ENCODE assay signal across 8 mouse cellular contexts in genomic region chr1:193376478-193377134, GRCm38 (mm10). TPM values are rescaled to one million over a fixed set of nuclear protein-coding genes. Genes with fewer than 3 reads are reported as not detected.
A peak's percentile ranks its signal among the peaks of the same experiment; 100 is the strongest.
DNase-seq lines count a peak whose midpoint lies in the region; ATAC-seq lines count a peak whose summit lies in the region.

No protein-coding gene starts in this region.

- peak; percentile 38 to 61 for DNase-seq in heart, adult 18-20 months
- DNase-seq in heart, postnatal 25 days (ENCODE audit: low spot score), result no peak
- peak; percentile 19 for DNase-seq in MN1 (ENCODE audit: low spot score)
- DNase-seq in cerebellum, postnatal 36 days, result peak; percentile 54 to 68
- DNase-seq in heart, embryonic 10.5 days (ENCODE audit: low spot score), result peak; percentile 85
- DNase-seq in kidney, postnatal 10 days, result peak; percentile 68
- peak; percentile 94 for DNase-seq in midbrain, embryonic 11.5 days (ENCODE audit: low spot score, missing footprints)

- H3K4me1 ChIP-seq in heart, embryonic 10.5 days, result peaks cover 12% of the 10 kb centered on the region
- no peaks in the 10 kb centered on the region for H3K4me1 ChIP-seq in midbrain, embryonic 11.5 days (ENCODE audit: control insufficient read depth, insufficient read depth, low read length)
- peaks cover 6% of the 10 kb centered on the region; the same call in 1 of the 2 replicates for H3K4me1 ChIP-seq in stomach, embryonic 14.5 days (ENCODE audit: control insufficient read depth, insufficient read depth, low read length)

- intact Hi-C loops in heart, postnatal 25 days (cut with DNase I), result loop anchor here (2.0 to 5.0 kb wide), 2 partner anchors 46 to 119 kb away; no protein-coding TSS in a partner anchor

- no peak overlapping the region for H3K4me3 ChIP-seq in heart, embryonic 10.5 days
- H3K4me3 ChIP-seq in midbrain, embryonic 11.5 days (ENCODE audit: low read depth, low read length), result no peak overlapping the region
- no peak overlapping the region for H3K4me3 ChIP-seq in stomach, embryonic 14.5 days (ENCODE audit: low read depth, low read length)

- no peak overlapping the region for H3K9ac ChIP-seq in midbrain, embryonic 11.5 days (ENCODE audit: low read length)
- no peak overlapping the region for H3K9ac ChIP-seq in stomach, embryonic 14.5 days (replicated peaks; ENCODE audit: low read depth, low read length)

- 0 out of 2 replicates have a peak overlapping the region, but pooled peaks have one; percentile 56 for H3K27ac ChIP-seq in heart, embryonic 10.5 days
- H3K27ac ChIP-seq in midbrain, embryonic 11.5 days (ENCODE audit: low read depth, low read length), result no peak overlapping the region
- H3K27ac ChIP-seq in stomach, embryonic 14.5 days (ENCODE audit: low read length), result no peak overlapping the region

- no peak overlapping the region for H3K4me2 ChIP-seq in midbrain, embryonic 11.5 days
- no peak overlapping the region for H3K4me2 ChIP-seq in stomach, embryonic 14.5 days (replicated peaks; ENCODE audit: low read depth, low read length)

- ATAC-seq in midbrain, embryonic 11.5 days (ENCODE audit: low FRiP score), result peak; percentile 77
- peak; percentile 42; the same call in 1 of the 2 replicates for ATAC-seq in stomach, embryonic 14.5 days (ENCODE audit: insufficient number of reproducible peaks, insufficient read depth, low FRiP score, low read depth)

- H3K9me3 ChIP-seq in heart, embryonic 10.5 days, result no peaks in the 10 kb centered on the region
- no peaks in the 10 kb centered on the region for H3K9me3 ChIP-seq in midbrain, embryonic 11.5 days (ENCODE audit: control insufficient read depth, low read length)
- H3K9me3 ChIP-seq in stomach, embryonic 14.5 days (ENCODE audit: control insufficient read depth, low read depth, low read length), result no peaks in the 10 kb centered on the region

- no peaks in the 10 kb centered on the region for H3K27me3 ChIP-seq in heart, embryonic 10.5 days (ENCODE audit: insufficient read depth, poor library complexity, severe bottlenecking)
- H3K27me3 ChIP-seq in midbrain, embryonic 11.5 days (ENCODE audit: control insufficient read depth, insufficient read depth, low read length), result no peaks in the 10 kb centered on the region
- H3K27me3 ChIP-seq in stomach, embryonic 14.5 days (ENCODE audit: control insufficient read depth, insufficient read depth, low read length), result no peaks in the 10 kb centered on the region

- WGBS in heart, embryonic 10.5 days, result 31% methylated on average over 4 of the region's 4 CpGs
- 29% methylated on average over 4 of the region's 4 CpGs for WGBS in midbrain, embryonic 11.5 days
- WGBS in stomach, embryonic 14.5 days, result 32% methylated on average over 4 of the region's 4 CpGs

- H3K36me3 ChIP-seq in heart, embryonic 10.5 days, result no peaks in the 10 kb centered on the region
- H3K36me3 ChIP-seq in midbrain, embryonic 11.5 days (ENCODE audit: control insufficient read depth, insufficient read depth, low read length), result no peaks in the 10 kb centered on the region
- H3K36me3 ChIP-seq in stomach, embryonic 14.5 days (ENCODE audit: control insufficient read depth, insufficient read depth, low read length), result no peaks in the 10 kb centered on the region

RNA-seq across cellular contexts. Expression of gene Camk1g, which starts 6.5 kb away (rescaled TPM):
- under 1 TPM; 0.15 to 0.22 TPM for total RNA-seq in heart, adult 18-20 months (2021)
- total RNA-seq in heart, postnatal 25 days (2021), result under 1 TPM; 0.39 to 0.62 TPM
- 7.2 and 8.3 TPM in 2 replicates for polyA plus RNA-seq in heart, embryonic 10.5 days (2016; fragmentation: Nextera tagmentation; extraction: Ambion mirVana)
- 17.1 and 20.1 TPM in 2 replicates for polyA plus RNA-seq in midbrain, embryonic 11.5 days (2014; fragmentation: Nextera tagmentation; extraction: Ambion mirVana)
- 7.6 and 10.5 TPM in 2 replicates for polyA plus RNA-seq in stomach, embryonic 14.5 days (2014; fragmentation: Nextera tagmentation; extraction: Ambion mirVana)
